Mouse (Mus musculus): ENCODE results near the gene Edaradd. TPM values are rescaled to one million over a fixed set of nuclear protein-coding genes. Genes with fewer than 3 reads are reported as not detected.

The Edaradd gene
- polyA plus RNA-seq, 1 experiment from 2014 or later, result 1.6 TPM

DNA sequence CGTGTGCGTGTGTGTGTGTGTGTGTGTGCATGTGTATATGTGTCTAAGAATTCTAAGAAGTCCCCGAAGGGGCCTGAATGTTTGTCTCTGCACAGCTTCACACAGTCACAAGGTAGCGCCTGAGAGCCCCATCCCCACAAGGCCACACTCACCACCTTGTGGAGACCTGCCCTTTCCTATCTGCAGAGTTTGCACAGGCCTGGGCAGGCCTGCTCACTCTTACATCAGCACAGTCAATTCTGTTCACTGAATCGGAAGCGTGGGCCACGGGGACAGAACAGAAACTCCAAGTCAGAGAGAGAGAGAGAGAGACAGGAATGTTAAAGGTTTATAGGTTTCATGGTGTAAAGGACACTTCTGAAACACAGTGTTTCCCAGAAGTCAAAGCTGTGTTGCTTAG is 34.6 kb downstream of the Edaradd start:
- H3K9ac ChIP-seq (ENCODE audit: low read depth, low read length), result no peak overlapping the region
- 0 out of 2 replicates have a peak overlapping the region, but pooled peaks have one; percentile 19 for H3K27ac ChIP-seq
- DNase-seq (ENCODE audit: low spot score), result peak; percentile 31
- no peak for TF ChIP-seq CTCF (IDR thresholded peaks at IDR 0.05; ENCODE audit: low read depth)
- ATAC-seq (replicated peaks; ENCODE audit: low FRiP score, low read depth), result no peak; the same call in 1 of the 2 replicates
- H3K36me3 ChIP-seq (ENCODE audit: insufficient read depth, low read length), result no peaks in the 10 kb centered on the region
- no peaks in the 10 kb centered on the region for H3K4me1 ChIP-seq (replicated peaks; ENCODE audit: insufficient read depth, low read length)
- H3K4me3 ChIP-seq (replicated peaks; ENCODE audit: low read depth, low read length), result no peak overlapping the region
- WGBS, result 63% methylated on average over 7 of the region's 7 CpGs
- no peaks in the 10 kb centered on the region for H3K27me3 ChIP-seq (ENCODE audit: insufficient read depth, low read length)
- H3K9me3 ChIP-seq (replicated peaks; ENCODE audit: low read length), result no peaks in the 10 kb centered on the region
- no peak overlapping the region for H3K4me2 ChIP-seq (ENCODE audit: low read length)

DNA sequence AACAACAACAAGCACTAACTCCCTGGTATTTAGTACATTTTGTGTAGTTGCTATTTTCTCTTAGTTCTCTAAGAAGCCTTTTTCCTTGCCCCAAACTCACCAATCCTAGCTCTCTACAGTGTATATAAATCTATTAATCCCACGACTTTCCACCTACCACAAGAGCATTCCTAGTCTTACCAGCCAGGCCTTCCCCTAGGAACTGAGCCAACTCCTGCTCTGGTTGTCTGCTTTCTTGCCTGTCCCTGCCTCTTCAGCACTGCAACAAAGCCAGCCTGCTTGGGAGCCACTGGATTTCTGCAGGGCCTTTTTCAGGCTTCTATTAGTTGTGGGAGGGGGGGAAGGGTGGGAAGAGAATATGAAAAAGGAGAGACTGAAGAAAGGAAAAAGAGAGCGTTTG is 35.0 kb downstream of the Edaradd start:
- Histone ChIP-seq H3K9me3 (replicated peaks; ENCODE audit: low read length) (no peaks in the 10 kb centered on the region), H3K4me2 (ENCODE audit: low read length) (no peak overlapping the region), H3K4me3 (replicated peaks; ENCODE audit: low read depth, low read length) (no peak overlapping the region), H3K27me3 (ENCODE audit: insufficient read depth, low read length) (no peaks in the 10 kb centered on the region), H3K27ac (0 out of 2 replicates have a peak overlapping the region, but pooled peaks have one; percentile 19), H3K36me3 (ENCODE audit: insufficient read depth, low read length) (no peaks in the 10 kb centered on the region), H3K4me1 (replicated peaks; ENCODE audit: insufficient read depth, low read length) (no peaks in the 10 kb centered on the region), H3K9ac (ENCODE audit: low read depth, low read length) (no peak overlapping the region)
- no peak for TF ChIP-seq CTCF (IDR thresholded peaks at IDR 0.05; ENCODE audit: low read depth)
- DNase-seq (ENCODE audit: low spot score), result no peak
- ATAC-seq (replicated peaks; ENCODE audit: low FRiP score, low read depth), result no peak
- 77% methylated on average over 2 of the region's 2 CpGs for WGBS

DNA sequence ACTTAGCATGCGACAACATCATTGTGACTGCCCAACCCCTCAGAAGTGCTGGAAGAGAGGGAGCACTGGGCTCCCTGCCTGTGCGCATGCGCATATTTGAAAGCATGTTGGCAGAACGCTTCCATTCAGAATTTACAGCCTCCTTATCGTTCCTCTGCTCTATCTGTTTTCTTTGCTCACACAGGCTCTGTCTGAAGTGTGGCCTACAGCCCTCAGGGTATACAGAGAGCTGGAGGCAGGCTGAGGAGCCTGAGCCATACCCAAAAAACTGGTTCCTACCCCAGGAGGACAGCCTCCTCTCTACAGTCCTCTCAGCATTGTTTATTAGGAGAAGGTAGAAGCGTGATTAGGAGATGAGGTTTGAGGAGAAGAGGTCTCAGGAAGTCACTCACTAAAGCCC is 40.4 kb downstream of the Edaradd start:
- H3K9ac ChIP-seq (ENCODE audit: low read depth, low read length), result no peak overlapping the region
- no peak for TF ChIP-seq CTCF (IDR thresholded peaks at IDR 0.05; ENCODE audit: low read depth)
- H3K4me1 ChIP-seq (replicated peaks; ENCODE audit: insufficient read depth, low read length), result no peaks in the 10 kb centered on the region
- WGBS, result 58% methylated on average over 6 of the region's 6 CpGs
- H3K4me2 ChIP-seq (ENCODE audit: low read length), result no peak overlapping the region
- ATAC-seq (replicated peaks; ENCODE audit: low FRiP score, low read depth), result no peak
- H3K27ac ChIP-seq, result no peak overlapping the region
- H3K36me3 ChIP-seq (ENCODE audit: insufficient read depth, low read length), result no peaks in the 10 kb centered on the region
- no peaks in the 10 kb centered on the region for H3K9me3 ChIP-seq (replicated peaks; ENCODE audit: low read length)
- no peak overlapping the region for H3K4me3 ChIP-seq (replicated peaks; ENCODE audit: low read depth, low read length)
- no peak for DNase-seq (ENCODE audit: low spot score)
- H3K27me3 ChIP-seq (ENCODE audit: insufficient read depth, low read length), result no peaks in the 10 kb centered on the region

DNA sequence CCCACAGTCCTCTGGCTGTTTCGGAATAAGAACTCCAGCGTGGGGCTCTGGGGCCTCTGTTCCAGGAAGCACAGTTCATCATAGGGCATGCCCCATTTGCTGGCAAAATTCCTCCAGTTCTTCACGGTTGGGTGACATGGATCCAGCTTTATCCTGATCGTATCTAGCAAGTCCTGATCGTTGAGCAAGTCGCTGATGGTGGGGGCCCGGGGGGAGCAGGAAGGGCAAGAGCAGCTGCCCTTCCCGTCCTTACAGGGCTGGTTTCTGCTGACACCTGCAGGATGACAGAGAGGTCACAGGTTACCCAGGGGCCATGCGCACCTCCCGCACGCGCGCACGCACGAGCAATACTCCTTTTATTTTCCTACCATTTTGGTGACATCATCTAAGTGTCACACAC is 41.9 kb downstream of the Edaradd start:
- Histone ChIP-seq H3K4me2 (ENCODE audit: low read length) (0 out of 2 replicates have a peak overlapping the region, but pooled peaks have one; percentile 11), H3K9me3 (replicated peaks; ENCODE audit: low read length) (no peaks in the 10 kb centered on the region), H3K27ac (0 out of 2 replicates have a peak overlapping the region, but pooled peaks have one; percentile 54), H3K36me3 (ENCODE audit: insufficient read depth, low read length) (no peaks in the 10 kb centered on the region), H3K9ac (ENCODE audit: low read depth, low read length) (no peak overlapping the region), H3K4me3 (replicated peaks; ENCODE audit: low read depth, low read length) (no peak overlapping the region), H3K27me3 (ENCODE audit: insufficient read depth, low read length) (no peaks in the 10 kb centered on the region), H3K4me1 (replicated peaks; ENCODE audit: insufficient read depth, low read length) (no peaks in the 10 kb centered on the region)
- peak; percentile 38 for DNase-seq (ENCODE audit: low spot score)
- ATAC-seq (replicated peaks; ENCODE audit: low FRiP score, low read depth), result peak; percentile 84
- 57% methylated on average over 15 of the region's 15 CpGs for WGBS
- 0 out of 2 replicates have a peak, but pooled peaks have one; percentile 8 for TF ChIP-seq CTCF (IDR thresholded peaks at IDR 0.05; ENCODE audit: low read depth)

DNA sequence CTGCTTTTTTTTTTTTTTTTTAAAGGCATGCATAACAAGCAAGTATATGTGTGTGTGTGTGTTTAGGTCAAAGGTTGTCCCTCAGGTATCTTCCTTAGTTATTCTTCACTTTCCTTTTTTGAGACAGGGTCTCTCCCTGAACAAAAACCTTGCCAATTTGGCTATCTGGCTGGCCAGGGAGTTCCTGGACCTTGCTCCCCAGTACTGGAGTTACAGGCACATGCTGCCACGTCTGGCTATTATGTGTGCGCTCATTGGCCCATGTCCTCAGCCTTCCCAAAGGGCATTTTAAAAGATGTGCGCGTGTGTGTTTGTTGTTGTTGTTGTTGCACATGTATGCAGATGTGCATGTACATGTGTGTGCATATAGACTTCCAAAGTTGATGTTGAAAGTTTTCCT is 43.4 kb downstream of the Edaradd start:
- H3K9ac ChIP-seq (ENCODE audit: low read depth, low read length), result no peak overlapping the region
- no peaks in the 10 kb centered on the region for H3K4me1 ChIP-seq (replicated peaks; ENCODE audit: insufficient read depth, low read length)
- no peak for TF ChIP-seq CTCF (IDR thresholded peaks at IDR 0.05; ENCODE audit: low read depth)
- no peaks in the 10 kb centered on the region for H3K9me3 ChIP-seq (replicated peaks; ENCODE audit: low read length)
- 81% methylated on average over 4 of the region's 4 CpGs for WGBS
- no peak for ATAC-seq (replicated peaks; ENCODE audit: low FRiP score, low read depth)
- H3K27ac ChIP-seq, result no peak overlapping the region
- H3K4me2 ChIP-seq (ENCODE audit: low read length), result no peak overlapping the region
- H3K36me3 ChIP-seq (ENCODE audit: insufficient read depth, low read length), result no peaks in the 10 kb centered on the region
- DNase-seq (ENCODE audit: low spot score), result no peak
- no peaks in the 10 kb centered on the region for H3K27me3 ChIP-seq (ENCODE audit: insufficient read depth, low read length)
- H3K4me3 ChIP-seq (replicated peaks; ENCODE audit: low read depth, low read length), result no peak overlapping the region

DNA sequence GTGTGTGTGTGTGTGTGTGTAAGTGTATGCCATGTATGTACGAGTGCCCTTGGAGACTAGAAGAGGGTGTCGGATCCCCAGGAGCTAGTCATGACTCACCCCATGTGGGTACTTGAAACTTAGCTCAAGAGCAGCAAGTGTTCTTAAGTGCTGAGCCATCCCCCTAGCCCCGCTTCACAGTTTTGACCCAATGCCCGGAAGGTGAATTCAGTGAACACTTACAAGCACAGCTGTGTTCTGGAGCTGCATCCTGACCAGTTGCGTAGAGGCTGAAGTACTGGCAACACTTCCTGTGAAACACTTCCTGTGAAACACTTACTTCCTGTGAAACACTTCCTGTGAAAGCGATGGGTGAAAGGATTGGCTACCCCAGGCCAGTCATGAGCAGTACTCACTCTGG is 45.0 kb downstream of the Edaradd start:
- Histone ChIP-seq H3K9ac (ENCODE audit: low read depth, low read length) (no peak overlapping the region), H3K9me3 (replicated peaks; ENCODE audit: low read length) (no peaks in the 10 kb centered on the region), H3K27ac (no peak overlapping the region), H3K4me3 (replicated peaks; ENCODE audit: low read depth, low read length) (no peak overlapping the region), H3K4me2 (ENCODE audit: low read length) (no peak overlapping the region), H3K4me1 (replicated peaks; ENCODE audit: insufficient read depth, low read length) (no peaks in the 10 kb centered on the region), H3K27me3 (ENCODE audit: insufficient read depth, low read length) (no peaks in the 10 kb centered on the region), H3K36me3 (ENCODE audit: insufficient read depth, low read length) (no peaks in the 10 kb centered on the region)
- ATAC-seq (replicated peaks; ENCODE audit: low FRiP score, low read depth) (no peak), DNase-seq (ENCODE audit: low spot score) (peak; percentile 21)
- WGBS, result 89% methylated on average over 6 of the region's 6 CpGs
- TF ChIP-seq CTCF (IDR thresholded peaks at IDR 0.05; ENCODE audit: low read depth), result no peak
